Mouse (Mus musculus) limb, embryonic 10.5 days (tissue): ENCODE data around the gene Khdc1a. TPM values are rescaled to one million over a fixed set of nuclear protein-coding genes. Genes with fewer than 3 reads are reported as not detected.
"Not testable (repeated sequence)": the region's sequence is repeated elsewhere in the genome, so short reads cannot be mapped to it uniquely, and the experiment has no call there.

Experiments
- DNase-seq: peaks from one replicate; pipeline ENCODE4 v3.0.0-alpha.2; 2017; ENCODE audit warnings: low spot score
- H3K27ac ChIP-seq: fragments of 300-500 bp; sonication (generic); 2 replicates; pipeline ENCODE4 v1.5.1; 2016; ENCODE audit warnings: mild to moderate bottlenecking
- H3K27me3 ChIP-seq: fragments of 300-500 bp; sonication (generic); 2 replicates; pipeline ENCODE4 v1.6.1; 2016; ENCODE audit warnings: low read depth, mild to moderate bottlenecking; ENCODE audit not compliant: poor library complexity, severe bottlenecking
- H3K36me3 ChIP-seq: fragments of 300-500 bp; sonication (generic); 2 replicates; pipeline ENCODE4 v1.6.1; 2016; ENCODE audit warnings: mild to moderate bottlenecking, moderate library complexity
- H3K4me1 ChIP-seq: fragments of 300-500 bp; sonication (generic); 2 replicates; pipeline ENCODE4 v1.6.1; 2016
- H3K4me3 ChIP-seq: fragments of 300-500 bp; sonication (generic); 2 replicates; pipeline ENCODE4 v1.5.1; 2016; ENCODE audit warnings: mild to moderate bottlenecking, moderate library complexity
- H3K9me3 ChIP-seq: fragments of 300-500 bp; sonication (generic); replicated peaks from 2 replicates; pipeline ENCODE4 v1.6.1; 2016; ENCODE audit warnings: mild to moderate bottlenecking
- WGBS: fragments of 180-500 bp; shearing (Covaris S2); methylation state at CpG from one replicate; pipeline ENCODE4 v1.1.7; 2016; 5-methylcytosine and 5-hydroxymethylcytosine counted together
- polyA plus RNA-seq: library from polyadenylated mRNA; unstranded; fragments of >200 nt; fragmentation: Nextera tagmentation; extraction: Ambion mirVana; gene quantifications from 2 replicates; pipeline ENCODE4 v1.2.1, GENCODE M21; 2016

Gene Khdc1a
- not detected in 2 replicates for polyA plus RNA-seq

DNA sequence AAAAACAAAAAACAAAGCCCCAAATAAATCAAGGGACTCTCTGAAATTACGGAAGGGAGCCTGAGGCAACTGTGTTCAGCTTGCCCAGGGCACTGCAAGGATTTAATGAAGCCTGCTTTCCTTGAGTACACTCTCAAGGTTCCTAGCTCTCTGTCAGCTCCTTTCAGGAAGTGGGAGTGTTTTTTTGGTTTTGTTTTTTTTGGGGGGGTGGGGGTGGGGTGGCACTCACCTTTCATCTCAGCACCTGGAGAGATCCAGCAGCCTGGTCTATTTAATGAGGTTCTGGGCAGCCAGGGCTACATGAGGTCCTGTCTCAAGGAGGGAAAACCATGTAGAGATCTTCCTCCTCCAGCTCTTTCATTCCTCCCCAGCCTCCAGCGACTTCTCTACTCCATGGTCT is at the start of gene Khdc1a:
Khdc1a (plus strand) TSS at position 301 of the 400 bp plus-strand sequence.
- 86% methylated on average over 2 of the region's 2 CpGs for WGBS

GRCm38 (mm10) chr1:21299826-21300225 is 49.6 kb upstream of the Khdc1a start:
- H3K27me3 ChIP-seq, result no peaks in the 10 kb centered on the region
- no peak overlapping the region for H3K27ac ChIP-seq
- no peaks in the 10 kb centered on the region for H3K9me3 ChIP-seq
- no peaks in the 10 kb centered on the region for H3K4me1 ChIP-seq
- no peaks in the 10 kb centered on the region for H3K36me3 ChIP-seq
- WGBS, result 74% methylated on average over 3 of the region's 3 CpGs
- DNase-seq, result no peak
- H3K4me3 ChIP-seq, result no peak overlapping the region

More for the DNA sequence above, at the start of gene Khdc1a:
- Histone ChIP-seq H3K4me1 (no peaks in the 10 kb centered on the region), H3K27ac (no peak within 1 kb of the TSS), H3K4me3 (no peak within 1 kb of the TSS), H3K27me3 (no peaks in the 10 kb centered on the region), H3K36me3 (no peaks in the 10 kb centered on the region), H3K9me3 (no peaks in the 10 kb centered on the region)
- DNase-seq, result no peak

DNA sequence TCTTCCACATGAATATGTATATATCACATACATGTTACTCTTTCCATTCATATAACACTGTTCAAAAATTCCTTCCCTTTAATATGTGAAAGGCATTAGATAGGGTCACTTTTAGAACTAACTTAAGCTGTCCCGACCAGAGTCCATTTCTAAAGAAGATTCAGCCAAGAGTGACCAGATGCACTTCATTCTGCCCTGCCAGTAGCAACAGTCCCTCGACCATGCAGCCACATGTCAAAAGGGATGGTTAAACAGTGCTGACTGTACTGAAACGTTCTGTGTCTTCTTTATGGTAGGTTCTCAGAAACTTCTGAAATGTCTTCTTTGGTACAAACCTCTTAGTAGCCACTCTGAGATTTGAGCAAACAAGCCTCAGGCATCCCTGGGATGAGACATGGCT is 47.8 kb upstream of the Khdc1a start:
- WGBS, result 86% methylated on average over 3 of the region's 3 CpGs
- Histone ChIP-seq H3K9me3 (no peaks in the 10 kb centered on the region), H3K27ac (no peak overlapping the region), H3K36me3 (no peaks in the 10 kb centered on the region), H3K4me1 (no peaks in the 10 kb centered on the region), H3K4me3 (no peak overlapping the region), H3K27me3 (no peaks in the 10 kb centered on the region)
- no peak for DNase-seq

DNA sequence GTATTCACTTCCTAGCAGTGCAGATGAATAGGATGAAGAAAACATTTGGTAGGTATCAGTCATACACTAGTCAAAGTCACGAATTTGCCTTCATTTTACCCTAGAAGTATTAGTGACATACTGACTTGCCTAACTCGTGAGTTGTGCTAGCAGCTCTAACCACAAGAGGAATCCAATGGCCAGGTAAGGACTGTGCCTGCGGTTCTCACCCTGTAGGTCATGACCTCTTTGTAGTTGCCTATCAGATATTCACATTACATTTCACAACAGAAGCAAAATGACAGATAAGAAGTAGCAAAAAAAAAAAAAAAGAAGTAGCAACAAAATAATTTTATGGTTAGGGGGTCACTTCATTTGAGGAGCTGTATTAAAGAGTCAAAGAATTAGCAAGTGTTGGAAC is 45.3 kb upstream of the Khdc1a start:
- 82% methylated on average over 3 of the region's 3 CpGs for WGBS
- no peaks in the 10 kb centered on the region for H3K27me3 ChIP-seq
- DNase-seq, result no peak

GRCm38 (mm10) chr1:21304646-21305045 is 44.8 kb upstream of the Khdc1a start:
- no peaks in the 10 kb centered on the region for H3K36me3 ChIP-seq
- H3K27ac ChIP-seq, result no peak overlapping the region
- 94% methylated on average over 4 of the region's 4 CpGs for WGBS
- H3K4me3 ChIP-seq, result no peak overlapping the region
- no peaks in the 10 kb centered on the region for H3K27me3 ChIP-seq
- H3K4me1 ChIP-seq, result no peaks in the 10 kb centered on the region
- DNase-seq, result no peak
- H3K9me3 ChIP-seq, result no peaks in the 10 kb centered on the region

More for the DNA sequence above, 45.3 kb upstream of the Khdc1a start:
- Histone ChIP-seq H3K4me3 (no peak overlapping the region), H3K27ac (no peak overlapping the region), H3K4me1 (no peaks in the 10 kb centered on the region), H3K36me3 (no peaks in the 10 kb centered on the region), H3K9me3 (no peaks in the 10 kb centered on the region)

GRCm38 (mm10) chr1:21305443-21305842 is 44.0 kb upstream of the Khdc1a start:
- Histone ChIP-seq H3K4me1 (no peaks in the 10 kb centered on the region), H3K4me3 (no peak overlapping the region), H3K36me3 (no peaks in the 10 kb centered on the region), H3K27me3 (no peaks in the 10 kb centered on the region), H3K9me3 (no peaks in the 10 kb centered on the region), H3K27ac (no peak overlapping the region)
- DNase-seq, result no peak
- WGBS, result 94% methylated on average over 3 of the region's 3 CpGs

- no peaks in the 10 kb centered on the region for H3K9me3 ChIP-seq
- H3K27me3 ChIP-seq, result no peaks in the 10 kb centered on the region
- no peak overlapping the region for H3K27ac ChIP-seq
- no peaks in the 10 kb centered on the region for H3K36me3 ChIP-seq
- no peak for DNase-seq
- WGBS, result 95% methylated on average over 2 of the region's 2 CpGs
- H3K4me1 ChIP-seq, result no peaks in the 10 kb centered on the region
- no peak overlapping the region for H3K4me3 ChIP-seq
These were observed 35.1 kb upstream of the Khdc1a start for GRCm38 (mm10) chr1:21314336-21314735.

DNA sequence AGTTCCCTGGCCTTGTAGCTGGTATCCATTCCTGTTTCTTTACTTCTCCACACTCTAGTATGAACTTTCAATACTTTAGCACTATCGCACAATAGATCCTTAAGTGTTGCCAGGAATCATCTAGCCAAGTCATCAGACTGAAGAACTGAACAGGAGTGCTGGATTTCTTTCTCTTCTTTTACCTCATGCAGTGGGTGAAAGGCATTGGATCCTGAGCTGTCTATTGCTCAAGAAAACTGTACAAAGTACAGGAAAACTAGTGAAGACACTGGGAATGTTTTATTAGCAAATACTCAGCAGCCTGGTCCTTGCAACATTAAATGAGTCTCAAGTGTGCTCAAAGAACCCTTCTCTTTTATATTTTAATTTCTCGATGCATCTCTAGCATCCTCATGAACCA is 33.7 kb upstream of the Khdc1a start:
- no peaks in the 10 kb centered on the region for H3K9me3 ChIP-seq
- no peaks in the 10 kb centered on the region for H3K27me3 ChIP-seq
- 87% methylated on average over 2 of the region's 2 CpGs for WGBS
- no peak for DNase-seq
- no peaks in the 10 kb centered on the region for H3K36me3 ChIP-seq
- no peak overlapping the region for H3K4me3 ChIP-seq
- no peak overlapping the region for H3K27ac ChIP-seq
- no peaks in the 10 kb centered on the region for H3K4me1 ChIP-seq

- DNase-seq, result no peak
- H3K9me3 ChIP-seq, result no peaks in the 10 kb centered on the region
- H3K4me3 ChIP-seq, result no peak overlapping the region
- H3K27me3 ChIP-seq, result no peaks in the 10 kb centered on the region
- 88% methylated on average over 2 of the region's 2 CpGs for WGBS
- H3K4me1 ChIP-seq, result no peaks in the 10 kb centered on the region
- no peaks in the 10 kb centered on the region for H3K36me3 ChIP-seq
- H3K27ac ChIP-seq, result no peak overlapping the region
These were observed 33.1 kb upstream of the Khdc1a start for GRCm38 (mm10) chr1:21316305-21316704.

GRCm38 (mm10) chr1:21318202-21318601 is 31.2 kb upstream of the Khdc1a start:
- H3K36me3 ChIP-seq, result no peaks in the 10 kb centered on the region
- no peaks in the 10 kb centered on the region for H3K9me3 ChIP-seq
- no peak overlapping the region for H3K27ac ChIP-seq
- no peak overlapping the region for H3K4me3 ChIP-seq
- no peaks in the 10 kb centered on the region for H3K4me1 ChIP-seq
- H3K27me3 ChIP-seq, result no peaks in the 10 kb centered on the region
- no peak for DNase-seq

- not testable (repeated sequence) for H3K4me3 ChIP-seq, H3K4me1 ChIP-seq, H3K36me3 ChIP-seq, H3K9me3 ChIP-seq, H3K27me3 ChIP-seq, H3K27ac ChIP-seq, DNase-seq
- WGBS, result 90% methylated on average over 5 of the region's 5 CpGs
These were observed 29.2 kb upstream of the Khdc1a start for GRCm38 (mm10) chr1:21320271-21320670.

- no peaks in the 10 kb centered on the region for H3K36me3 ChIP-seq
- no peaks in the 10 kb centered on the region for H3K9me3 ChIP-seq
- no peaks in the 10 kb centered on the region for H3K27me3 ChIP-seq
- no peak overlapping the region for H3K27ac ChIP-seq
- 94% methylated on average over 1 of the region's 1 CpGs for WGBS
- H3K4me1 ChIP-seq, result no peaks in the 10 kb centered on the region
- H3K4me3 ChIP-seq, result no peak overlapping the region
- DNase-seq, result no peak
These were observed 27.8 kb upstream of the Khdc1a start for GRCm38 (mm10) chr1:21321656-21322055.

GRCm38 (mm10) chr1:21323996-21324574 is 25.4 kb upstream of the Khdc1a start:
- 86% methylated on average over 1 of the region's 1 CpGs for WGBS
- H3K27me3 ChIP-seq, result no peaks in the 10 kb centered on the region
- no peaks in the 10 kb centered on the region for H3K36me3 ChIP-seq
- no peak for DNase-seq
- no peak overlapping the region for H3K4me3 ChIP-seq
- no peaks in the 10 kb centered on the region for H3K9me3 ChIP-seq
- no peak overlapping the region for H3K27ac ChIP-seq
- no peaks in the 10 kb centered on the region for H3K4me1 ChIP-seq

- Histone ChIP-seq H3K36me3 (no peaks in the 10 kb centered on the region), H3K27me3 (no peaks in the 10 kb centered on the region), H3K9me3 (no peaks in the 10 kb centered on the region), H3K4me3 (no peak overlapping the region), H3K4me1 (no peaks in the 10 kb centered on the region), H3K27ac (no peak overlapping the region)
- WGBS, result 84% methylated on average over 1 of the region's 1 CpGs
- DNase-seq, result no peak
These were observed 24.8 kb upstream of the Khdc1a start for GRCm38 (mm10) chr1:21324633-21325032.
